Mouse (Mus musculus): ENCODE measurements around the gene Gm5678. TPM values are rescaled to one million over a fixed set of nuclear protein-coding genes. Genes with fewer than 3 reads are reported as not detected.

The Gm5678 gene
- polyA plus RNA-seq, 1 experiment from 2014 or later: not detected

DNA sequence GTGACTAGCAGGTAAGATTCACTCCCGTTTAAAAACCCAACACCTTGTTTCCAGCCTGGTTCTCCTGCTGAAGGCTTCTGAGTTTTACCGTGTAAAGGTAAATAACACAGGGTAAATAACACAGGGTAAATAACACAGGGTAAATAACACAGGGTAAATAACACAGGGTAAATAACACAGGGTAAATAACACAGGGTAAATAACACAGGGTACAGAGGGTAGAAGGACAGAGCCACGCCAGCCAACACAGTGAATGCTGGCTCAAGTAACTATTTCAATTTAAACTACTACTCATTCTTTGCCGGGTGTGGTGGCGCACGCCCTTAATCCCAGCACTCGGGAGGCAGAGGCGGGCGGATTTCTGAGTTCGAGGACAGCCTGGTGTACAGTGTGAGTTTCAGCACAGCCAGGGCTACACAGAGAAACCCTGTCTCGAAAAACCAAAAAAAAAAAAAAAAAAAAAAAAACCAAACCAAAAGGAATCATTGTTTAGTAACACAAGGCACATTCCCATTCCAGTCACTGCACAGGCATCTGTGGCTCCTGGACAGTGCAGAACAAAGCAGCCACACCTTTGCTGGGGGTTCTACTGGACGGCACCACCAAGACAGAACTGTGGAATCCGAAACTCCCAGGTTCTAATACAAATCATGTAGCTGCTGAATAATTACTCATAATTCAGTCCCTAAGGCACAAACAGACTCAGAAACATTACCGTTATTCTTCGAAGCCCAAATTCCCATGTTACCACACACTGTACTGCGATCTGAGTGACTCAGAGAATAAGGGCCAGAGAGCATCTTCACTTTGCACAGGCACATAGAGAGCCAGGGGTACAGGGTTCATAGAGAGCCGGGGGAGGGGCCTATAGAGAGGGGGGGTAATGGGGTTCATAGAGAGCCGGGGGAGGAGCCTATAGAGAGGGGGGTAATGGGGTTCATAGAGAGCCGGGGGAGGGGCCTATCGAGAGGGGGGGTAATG is 36.2 kb upstream of the Gm5678 start:
- no peak for DNase-seq
- Histone ChIP-seq H3K9me3 (ENCODE audit: control insufficient read depth, low read length) (no peaks in the 10 kb centered on the region), H3K4me2 (ENCODE audit: low read length) (no peak overlapping the region), H3K27ac (replicated peaks; ENCODE audit: low read depth, low read length) (no peak overlapping the region), H3K9ac (replicated peaks; ENCODE audit: low read length) (no peak overlapping the region), H3K36me3 (ENCODE audit: control insufficient read depth, insufficient read depth, low read length) (peaks cover 58% of the 10 kb centered on the region), H3K27me3 (ENCODE audit: control insufficient read depth, insufficient read depth, low read length) (no peaks in the 10 kb centered on the region), H3K4me1 (ENCODE audit: control insufficient read depth, insufficient read depth, low read length) (no peaks in the 10 kb centered on the region), H3K4me3 (replicated peaks; ENCODE audit: low read depth, low read length) (no peak overlapping the region)
- no peak for ATAC-seq (ENCODE audit: low FRiP score, low TSS enrichment)
- WGBS: 92% methylated on average over 20 of the region's 20 CpGs

- H3K4me1 ChIP-seq (ENCODE audit: control insufficient read depth, insufficient read depth, low read length): no peaks in the 10 kb centered on the region
- H3K36me3 ChIP-seq (ENCODE audit: control insufficient read depth, insufficient read depth, low read length): peaks cover 67% of the 10 kb centered on the region
- ATAC-seq (ENCODE audit: low FRiP score, low TSS enrichment) (no peak), DNase-seq (no peak)
- H3K4me3 ChIP-seq (replicated peaks; ENCODE audit: low read depth, low read length): no peak overlapping the region
- H3K9me3 ChIP-seq (ENCODE audit: control insufficient read depth, low read length): no peaks in the 10 kb centered on the region
- H3K9ac ChIP-seq (replicated peaks; ENCODE audit: low read length): no peak overlapping the region
- no peak overlapping the region for H3K27ac ChIP-seq (replicated peaks; ENCODE audit: low read depth, low read length)
- no peaks in the 10 kb centered on the region for H3K27me3 ChIP-seq (ENCODE audit: control insufficient read depth, insufficient read depth, low read length)
- H3K4me2 ChIP-seq (ENCODE audit: low read length): no peak overlapping the region
- 95% methylated on average over 3 of the region's 3 CpGs for WGBS
Measured at GRCm38 (mm10) chr16:93592711-93593110, 35.2 kb upstream of the Gm5678 start.

DNA sequence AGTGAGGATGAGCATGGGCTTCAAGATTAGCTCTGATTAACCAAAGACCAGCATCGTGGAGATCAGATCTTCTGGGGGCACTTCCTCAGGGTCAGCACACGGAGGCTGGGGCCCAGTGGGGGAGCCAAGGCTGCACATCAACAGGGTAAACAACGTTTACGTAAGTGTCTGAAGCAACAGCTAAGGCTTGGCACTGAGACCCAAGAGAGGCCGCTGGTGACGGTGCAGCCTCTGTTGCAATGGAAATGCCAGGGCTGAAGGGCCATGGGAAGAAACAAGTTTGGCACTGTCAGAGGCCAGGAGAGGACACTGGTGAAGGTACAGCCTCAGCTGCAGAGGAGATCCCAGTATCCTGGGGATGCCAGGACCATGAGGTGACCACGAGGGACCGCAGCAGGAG is 34.5 kb upstream of the Gm5678 start:
- ATAC-seq (ENCODE audit: low FRiP score, low TSS enrichment): no peak
- H3K36me3 ChIP-seq (ENCODE audit: control insufficient read depth, insufficient read depth, low read length): peaks cover 69% of the 10 kb centered on the region

DNA sequence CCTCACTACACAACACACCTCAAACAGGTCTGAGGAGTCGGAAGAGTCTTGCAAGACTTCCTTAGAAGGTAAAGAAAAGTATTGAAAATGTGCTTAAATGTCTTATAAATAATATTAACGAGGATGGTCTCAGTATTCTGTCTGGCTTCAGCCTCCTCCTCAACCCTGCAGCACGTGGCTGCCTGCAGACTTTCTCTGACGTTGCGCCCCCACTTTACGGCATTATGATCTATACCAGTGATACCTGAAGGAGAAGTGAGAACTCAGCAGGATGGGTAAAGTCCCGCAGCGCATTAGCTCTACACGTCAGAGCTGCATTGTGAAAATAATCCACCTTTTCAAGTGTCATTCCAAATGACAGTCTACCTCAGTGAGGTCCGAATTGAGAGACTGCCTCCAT is 33.4 kb upstream of the Gm5678 start:
- Histone ChIP-seq H3K27me3 (ENCODE audit: control insufficient read depth, insufficient read depth, low read length) (no peaks in the 10 kb centered on the region), H3K4me2 (ENCODE audit: low read length) (no peak overlapping the region), H3K36me3 (ENCODE audit: control insufficient read depth, insufficient read depth, low read length) (peaks cover 66% of the 10 kb centered on the region), H3K4me1 (ENCODE audit: control insufficient read depth, insufficient read depth, low read length) (no peaks in the 10 kb centered on the region), H3K9ac (replicated peaks; ENCODE audit: low read length) (no peak overlapping the region), H3K27ac (replicated peaks; ENCODE audit: low read depth, low read length) (no peak overlapping the region), H3K4me3 (replicated peaks; ENCODE audit: low read depth, low read length) (no peak overlapping the region), H3K9me3 (ENCODE audit: control insufficient read depth, low read length) (no peaks in the 10 kb centered on the region)
- WGBS: 92% methylated on average over 10 of the region's 10 CpGs
- no peak for DNase-seq
- ATAC-seq (ENCODE audit: low FRiP score, low TSS enrichment): no peak

More for the DNA sequence above, 34.5 kb upstream of the Gm5678 start:
- no peak overlapping the region for H3K4me3 ChIP-seq (replicated peaks; ENCODE audit: low read depth, low read length)
- no peak overlapping the region for H3K27ac ChIP-seq (replicated peaks; ENCODE audit: low read depth, low read length)
- no peak overlapping the region for H3K4me2 ChIP-seq (ENCODE audit: low read length)
- no peaks in the 10 kb centered on the region for H3K9me3 ChIP-seq (ENCODE audit: control insufficient read depth, low read length)
- H3K9ac ChIP-seq (replicated peaks; ENCODE audit: low read length): no peak overlapping the region
- 93% methylated on average over 8 of the region's 8 CpGs for WGBS
- no peak for DNase-seq
- H3K4me1 ChIP-seq (ENCODE audit: control insufficient read depth, insufficient read depth, low read length): no peaks in the 10 kb centered on the region
- H3K27me3 ChIP-seq (ENCODE audit: control insufficient read depth, insufficient read depth, low read length): no peaks in the 10 kb centered on the region

- no peaks in the 10 kb centered on the region for H3K9me3 ChIP-seq (ENCODE audit: control insufficient read depth, low read length)
- no peaks in the 10 kb centered on the region for H3K4me1 ChIP-seq (ENCODE audit: control insufficient read depth, insufficient read depth, low read length)
- H3K27me3 ChIP-seq (ENCODE audit: control insufficient read depth, insufficient read depth, low read length): no peaks in the 10 kb centered on the region
- no peak for DNase-seq
- WGBS: 87% methylated on average over 5 of the region's 5 CpGs
- ATAC-seq (ENCODE audit: low FRiP score, low TSS enrichment): no peak
- H3K9ac ChIP-seq (replicated peaks; ENCODE audit: low read length): no peak overlapping the region
- peaks cover 53% of the 10 kb centered on the region for H3K36me3 ChIP-seq (ENCODE audit: control insufficient read depth, insufficient read depth, low read length)
- H3K27ac ChIP-seq (replicated peaks; ENCODE audit: low read depth, low read length): no peak overlapping the region
- no peak overlapping the region for H3K4me3 ChIP-seq (replicated peaks; ENCODE audit: low read depth, low read length)
- H3K4me2 ChIP-seq (ENCODE audit: low read length): no peak overlapping the region
Measured at GRCm38 (mm10) chr16:93595766-93596165, 32.1 kb upstream of the Gm5678 start.

DNA sequence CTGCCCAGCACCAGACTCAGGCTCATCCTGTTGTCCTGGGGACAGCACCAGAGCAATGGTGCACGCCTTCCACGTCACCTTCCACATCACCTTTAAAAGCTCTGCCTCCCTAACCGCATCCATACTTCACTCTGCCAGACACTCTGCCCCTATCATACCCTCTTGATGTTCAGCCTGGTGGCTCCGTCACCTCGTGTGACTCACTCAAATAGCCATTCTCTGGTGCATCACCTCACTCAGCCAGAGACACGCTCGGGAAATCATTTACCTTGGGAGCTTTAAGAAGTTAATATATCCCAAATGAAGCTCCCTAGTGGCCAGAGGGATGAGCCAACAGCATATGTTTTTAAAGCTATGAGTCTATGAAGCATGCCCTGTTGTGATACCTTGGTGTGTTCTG is 31.1 kb upstream of the Gm5678 start:
- no peak overlapping the region for H3K4me3 ChIP-seq (replicated peaks; ENCODE audit: low read depth, low read length)
- WGBS: 92% methylated on average over 7 of the region's 7 CpGs
- no peak overlapping the region for H3K9ac ChIP-seq (replicated peaks; ENCODE audit: low read length)
- no peaks in the 10 kb centered on the region for H3K4me1 ChIP-seq (ENCODE audit: control insufficient read depth, insufficient read depth, low read length)
- H3K36me3 ChIP-seq (ENCODE audit: control insufficient read depth, insufficient read depth, low read length): peaks cover 47% of the 10 kb centered on the region
- H3K27me3 ChIP-seq (ENCODE audit: control insufficient read depth, insufficient read depth, low read length): no peaks in the 10 kb centered on the region
- no peaks in the 10 kb centered on the region for H3K9me3 ChIP-seq (ENCODE audit: control insufficient read depth, low read length)
- DNase-seq: no peak
- no peak for ATAC-seq (ENCODE audit: low FRiP score, low TSS enrichment)
- H3K27ac ChIP-seq (replicated peaks; ENCODE audit: low read depth, low read length): no peak overlapping the region
- H3K4me2 ChIP-seq (ENCODE audit: low read length): no peak overlapping the region

- Histone ChIP-seq H3K9me3 (ENCODE audit: control insufficient read depth, low read length) (no peaks in the 10 kb centered on the region), H3K4me1 (ENCODE audit: control insufficient read depth, insufficient read depth, low read length) (no peaks in the 10 kb centered on the region), H3K4me3 (replicated peaks; ENCODE audit: low read depth, low read length) (no peak overlapping the region), H3K27me3 (ENCODE audit: control insufficient read depth, insufficient read depth, low read length) (no peaks in the 10 kb centered on the region), H3K4me2 (ENCODE audit: low read length) (no peak overlapping the region), H3K36me3 (ENCODE audit: control insufficient read depth, insufficient read depth, low read length) (peaks cover 47% of the 10 kb centered on the region), H3K9ac (replicated peaks; ENCODE audit: low read length) (no peak overlapping the region), H3K27ac (replicated peaks; ENCODE audit: low read depth, low read length) (no peak overlapping the region)
- ATAC-seq (ENCODE audit: low FRiP score, low TSS enrichment): no peak
- no peak for DNase-seq
- 97% methylated on average over 9 of the region's 9 CpGs for WGBS
Measured at GRCm38 (mm10) chr16:93597551-93597950, 30.3 kb upstream of the Gm5678 start.

DNA sequence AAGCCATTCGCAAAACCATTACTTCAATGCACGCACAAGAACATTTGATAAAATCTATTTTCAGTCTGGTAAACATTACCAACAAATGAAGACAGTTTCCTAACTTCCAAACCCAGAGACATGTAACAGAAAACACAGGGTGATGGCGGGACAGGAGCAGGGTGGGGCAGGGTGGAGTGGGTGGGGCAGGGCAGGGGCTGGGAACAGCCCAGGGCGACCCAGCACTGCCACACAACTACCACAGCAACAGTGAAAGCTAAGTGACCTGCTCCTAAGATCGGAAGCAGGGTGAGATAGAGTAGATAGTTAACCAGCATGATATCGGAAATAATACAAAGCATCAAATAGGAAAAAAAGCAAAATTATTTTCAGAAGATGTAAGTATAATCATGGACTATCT is 28.4 kb upstream of the Gm5678 start:
- peaks cover 1% of the 10 kb centered on the region for H3K4me1 ChIP-seq (ENCODE audit: control insufficient read depth, insufficient read depth, low read length)
- WGBS: 96% methylated on average over 6 of the region's 6 CpGs
- DNase-seq: no peak
- no peak overlapping the region for H3K27ac ChIP-seq (replicated peaks; ENCODE audit: low read depth, low read length)
- H3K9me3 ChIP-seq (ENCODE audit: control insufficient read depth, low read length): no peaks in the 10 kb centered on the region
- H3K4me2 ChIP-seq (ENCODE audit: low read length): no peak overlapping the region
- H3K4me3 ChIP-seq (replicated peaks; ENCODE audit: low read depth, low read length): no peak overlapping the region
- peaks cover 35% of the 10 kb centered on the region for H3K36me3 ChIP-seq (ENCODE audit: control insufficient read depth, insufficient read depth, low read length)
- no peaks in the 10 kb centered on the region for H3K27me3 ChIP-seq (ENCODE audit: control insufficient read depth, insufficient read depth, low read length)
- ATAC-seq (ENCODE audit: low FRiP score, low TSS enrichment): no peak
- no peak overlapping the region for H3K9ac ChIP-seq (replicated peaks; ENCODE audit: low read length)
